Mouse (Mus musculus): Measurements from ENCODE around the gene Pramef17. TPM values are rescaled to one million over a fixed set of nuclear protein-coding genes. Genes with fewer than 3 reads are reported as not detected.

The Pramef17 gene
- polyA plus RNA-seq (2014; fragmentation: Illumina TruSeq; extraction: RNeasy Lipid Tissue Mini Kit (QIAGEN cat#74804); ENCODE audit: low read depth, low replicate concordance): not detected

DNA sequence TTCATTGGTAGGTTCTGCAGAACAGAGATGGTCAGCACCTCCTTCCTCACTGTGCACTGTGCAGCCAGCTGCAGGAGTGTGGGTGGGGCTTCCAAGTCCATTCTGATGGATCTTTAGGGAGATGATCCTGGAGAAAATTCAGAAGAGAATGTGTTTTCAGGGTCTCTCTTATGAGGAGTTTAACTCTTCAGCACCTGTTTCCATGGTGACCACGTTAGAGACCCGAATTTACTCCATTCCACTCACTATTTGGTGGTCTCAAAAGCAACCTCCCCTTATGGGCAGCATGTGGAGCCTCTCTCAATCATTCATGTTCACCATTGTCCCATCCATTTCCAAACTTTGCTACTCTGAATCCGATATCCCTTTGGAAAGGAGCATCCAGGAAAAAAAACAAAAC lies at the start of gene Pramef17:
TSS of gene Pramef17 (minus strand) at position 101 of the 400 bp plus-strand sequence.

DNA sequence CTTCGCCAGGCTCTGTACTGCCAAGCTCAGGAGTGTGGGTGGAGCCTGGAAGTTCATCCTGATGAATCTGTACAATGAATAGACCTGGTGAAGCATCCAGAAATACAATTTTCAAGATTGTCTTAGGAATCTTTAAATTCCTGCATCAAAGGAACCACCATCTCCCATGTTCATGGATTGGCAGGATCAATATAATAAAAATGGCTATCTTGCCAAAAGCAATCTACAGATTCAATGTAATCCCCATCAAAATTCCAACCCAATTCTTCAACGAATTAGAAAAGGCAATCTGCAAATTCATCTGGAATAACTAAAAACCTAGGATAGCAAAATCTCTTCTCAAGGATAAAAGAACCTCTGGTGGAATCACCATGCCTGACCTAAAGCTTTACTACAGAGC lies 27.3 kb downstream of the Pramef17 start, which contains the start of gene Gm13101:
TSS of gene Gm13101 (minus strand) at position 101 of the 400 bp plus-strand sequence.

DNA sequence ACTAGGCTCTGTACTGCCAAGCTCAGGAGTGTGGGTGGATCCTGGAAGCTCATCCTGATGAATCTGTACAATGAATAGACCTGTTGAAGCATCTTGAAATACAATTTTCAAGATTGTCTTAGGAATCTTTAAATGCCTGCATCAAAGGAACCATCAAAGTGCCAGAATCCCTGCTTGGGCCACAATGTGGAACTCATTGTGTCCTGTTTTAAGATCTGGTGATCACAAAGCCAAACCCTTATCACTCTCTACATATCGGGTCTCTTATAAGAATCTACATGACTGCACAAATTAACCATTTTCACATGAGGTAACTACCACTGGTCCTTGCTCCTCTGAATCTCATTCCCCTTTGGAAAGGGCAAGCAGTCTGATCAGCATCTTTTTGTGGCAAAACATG lies 43.3 kb downstream of the Pramef17 start, which contains the start of gene Pramef25:
TSS of gene Pramef25 (minus strand) at position 101 of the 400 bp plus-strand sequence.

Other genes with a start within 250 kb of the Pramef17 start
- not detected for gene Gm13023, start 205.0 kb downstream of the Pramef17 start, polyA plus RNA-seq (2014; fragmentation: Illumina TruSeq; extraction: RNeasy Lipid Tissue Mini Kit (QIAGEN cat#74804); ENCODE audit: low read depth, low replicate concordance)
- gene Gm13084, start 178.3 kb downstream of the Pramef17 start, polyA plus RNA-seq (2014; fragmentation: Illumina TruSeq; extraction: RNeasy Lipid Tissue Mini Kit (QIAGEN cat#74804); ENCODE audit: low read depth, low replicate concordance): not detected
- gene Gm13103, start 147.9 kb downstream of the Pramef17 start, polyA plus RNA-seq (2014; fragmentation: Illumina TruSeq; extraction: RNeasy Lipid Tissue Mini Kit (QIAGEN cat#74804); ENCODE audit: low read depth, low replicate concordance): not detected
- not detected for gene Pramef6, start 94.0 kb downstream of the Pramef17 start, polyA plus RNA-seq (2014; fragmentation: Illumina TruSeq; extraction: RNeasy Lipid Tissue Mini Kit (QIAGEN cat#74804); ENCODE audit: low read depth, low replicate concordance)
- gene Pramef25, start 43.4 kb downstream of the Pramef17 start, polyA plus RNA-seq (2014; fragmentation: Illumina TruSeq; extraction: RNeasy Lipid Tissue Mini Kit (QIAGEN cat#74804); ENCODE audit: low read depth, low replicate concordance): not detected
- 0.41 TPM for gene Gm13101, start 27.4 kb downstream of the Pramef17 start, polyA plus RNA-seq (2014; fragmentation: Illumina TruSeq; extraction: RNeasy Lipid Tissue Mini Kit (QIAGEN cat#74804); ENCODE audit: low read depth, low replicate concordance)
- gene Pramel4, start 64.8 kb upstream of the Pramef17 start, polyA plus RNA-seq (2014; fragmentation: Illumina TruSeq; extraction: RNeasy Lipid Tissue Mini Kit (QIAGEN cat#74804); ENCODE audit: low read depth, low replicate concordance): 0.08 TPM
- not detected for gene Gm13102, start 112.1 kb upstream of the Pramef17 start, polyA plus RNA-seq (2014; fragmentation: Illumina TruSeq; extraction: RNeasy Lipid Tissue Mini Kit (QIAGEN cat#74804); ENCODE audit: low read depth, low replicate concordance)
- gene Oog3, start 168.3 kb upstream of the Pramef17 start, polyA plus RNA-seq (2014; fragmentation: Illumina TruSeq; extraction: RNeasy Lipid Tissue Mini Kit (QIAGEN cat#74804); ENCODE audit: low read depth, low replicate concordance): not detected
- gene Oog2, start 196.3 kb upstream of the Pramef17 start, polyA plus RNA-seq (2014; fragmentation: Illumina TruSeq; extraction: RNeasy Lipid Tissue Mini Kit (QIAGEN cat#74804); ENCODE audit: low read depth, low replicate concordance): not detected
- gene C87977, start 218.9 kb upstream of the Pramef17 start, polyA plus RNA-seq (2014; fragmentation: Illumina TruSeq; extraction: RNeasy Lipid Tissue Mini Kit (QIAGEN cat#74804); ENCODE audit: low read depth, low replicate concordance): not detected

All from testis, adult 10 weeks (tissue).